Mouse (Mus musculus) heart, embryonic 11.5 days (tissue): ENCODE results near the gene Abhd14b. TPM values are rescaled to one million over a fixed set of nuclear protein-coding genes. Genes with fewer than 3 reads are reported as not detected.

ENCODE experiments used
- ATAC-seq: fragments of 200-750 bp; cut with Nextera tagmentation; replicated peaks from 2 replicates; pipeline ENCODE4 v1.8.0; 2017; ENCODE audit warnings: moderate library complexity; ENCODE audit not compliant: insufficient number of reproducible peaks, low FRiP score, low TSS enrichment
- H3K27ac ChIP-seq: fragments of 300-500 bp; sonication (generic); 2 replicates; pipeline ENCODE4 v1.5.1; 2014; ENCODE audit warnings: mild to moderate bottlenecking, low read depth, low read length
- H3K27me3 ChIP-seq: fragments of 300-500 bp; sonication (generic); 2 replicates; pipeline ENCODE4 v1.6.1; 2014; ENCODE audit warnings: mild to moderate bottlenecking, low read length, mixed read lengths; ENCODE audit not compliant: control insufficient read depth, insufficient read depth
- H3K36me3 ChIP-seq: fragments of 300-500 bp; sonication (generic); 2 replicates; pipeline ENCODE4 v1.6.1; 2014; ENCODE audit warnings: mild to moderate bottlenecking, low read length, moderate library complexity, mixed read lengths; ENCODE audit not compliant: control insufficient read depth, insufficient read depth
- H3K4me1 ChIP-seq: fragments of 300-500 bp; sonication (generic); 2 replicates; pipeline ENCODE4 v1.6.1; 2014; ENCODE audit warnings: low read length; ENCODE audit not compliant: control insufficient read depth, insufficient read depth
- H3K4me2 ChIP-seq: fragments of 300-500 bp; sonication (generic); 2 replicates; pipeline ENCODE4 v1.6.1; 2014; ENCODE audit warnings: mild to moderate bottlenecking, moderate library complexity
- H3K4me3 ChIP-seq: fragments of 300-500 bp; sonication (generic); 2 replicates; pipeline ENCODE4 v1.5.1; 2014; ENCODE audit warnings: low read depth, low read length
- H3K9ac ChIP-seq: fragments of 300-500 bp; sonication (generic); 2 replicates; pipeline ENCODE4 v1.6.1; 2014; ENCODE audit warnings: mild to moderate bottlenecking, low read depth, low read length, moderate library complexity
- H3K9me3 ChIP-seq: fragments of 300-500 bp; sonication (generic); replicated peaks from 2 replicates; pipeline ENCODE4 v1.6.1; 2016; ENCODE audit warnings: low read length; ENCODE audit not compliant: control insufficient read depth
- WGBS: fragments of 180-500 bp; shearing (Covaris S2); extraction: QIAGEN DNeasy Blood & Tissue Kit; methylation state at CpG from one replicate; pipeline ENCODE4 v1.1.7; 2014; ENCODE audit not compliant: insufficient replicate concordance; 5-methylcytosine and 5-hydroxymethylcytosine counted together
- polyA plus RNA-seq: library from polyadenylated mRNA; unstranded; fragments of >200 nt; fragmentation: Nextera tagmentation; extraction: Ambion mirVana; gene quantifications from 2 replicates; pipeline ENCODE4 v1.2.1, GENCODE M21; 2014

Abhd14b gene
- polyA plus RNA-seq, 1 experiment from 2014 or later: 5.0 TPM

- no peaks in the 10 kb centered on the region for H3K36me3 ChIP-seq
- H3K4me3 ChIP-seq: no peak within 1 kb of the TSS
- no peaks in the 10 kb centered on the region for H3K9me3 ChIP-seq
- H3K4me2 ChIP-seq: no peak within 1 kb of the TSS
- H3K27ac ChIP-seq: no peak within 1 kb of the TSS
- WGBS: 82% methylated on average over 6 of the region's 6 CpGs
- ATAC-seq: no peak
- H3K27me3 ChIP-seq: peaks cover 3% of the 10 kb centered on the region; the same call in 1 of the 2 replicates
- H3K9ac ChIP-seq: no peak within 1 kb of the TSS
- H3K4me1 ChIP-seq: no peaks in the 10 kb centered on the region
These were observed 52.4 kb downstream of the Abhd14b start, which contains the start of gene Iqcf1 for GRCm38 (mm10) chr9:106499667-106500066. Gene Iqcf1, plus strand, starts transcription at chr9:106499967.

- H3K9me3 ChIP-seq: no peaks in the 10 kb centered on the region
- ATAC-seq: no peak
- H3K4me3 ChIP-seq: no peak overlapping the region
- 84% methylated on average over 22 of the region's 22 CpGs for WGBS
- H3K9ac ChIP-seq: no peak overlapping the region
- H3K36me3 ChIP-seq: no peaks in the 10 kb centered on the region
- no peaks in the 10 kb centered on the region for H3K4me1 ChIP-seq
- no peak overlapping the region for H3K4me2 ChIP-seq
- H3K27me3 ChIP-seq: peaks cover 5% of the 10 kb centered on the region
- H3K27ac ChIP-seq: no peak overlapping the region
These were observed 54.6 kb downstream of the Abhd14b start for GRCm38 (mm10) chr9:106501846-106502245.

Other genes starting within 250 kb of the Abhd14b start
- 20.6 and 23.5 TPM in 2 replicates for gene Ppm1m, start 247.7 kb upstream of the Abhd14b start, polyA plus RNA-seq
- gene Twf2, start 244.4 kb upstream of the Abhd14b start, polyA plus RNA-seq: 55.6 and 62.2 TPM in 2 replicates
- not detected in 2 replicates for gene Tlr9, start 224.9 kb upstream of the Abhd14b start, polyA plus RNA-seq
- gene Alas1, start 198.8 kb upstream of the Abhd14b start, polyA plus RNA-seq: 121 and 128 TPM in 2 replicates
- 28.4 and 31.1 TPM in 2 replicates for gene Poc1a, start 166.4 kb upstream of the Abhd14b start, polyA plus RNA-seq
- 19.8 and 22.0 TPM in 2 replicates for gene Dusp7, start 78.8 kb upstream of the Abhd14b start, polyA plus RNA-seq
- gene Rpl29, start 18.0 kb upstream of the Abhd14b start, polyA plus RNA-seq: 695 and 851 TPM in 2 replicates
- gene Acy1, start 9.1 kb upstream of the Abhd14b start, polyA plus RNA-seq: 23.2 and 27.7 TPM in 2 replicates
- 41.2 and 41.9 TPM in 2 replicates for gene Abhd14a, start 219 bp downstream of the Abhd14b start, polyA plus RNA-seq
- 77.0 and 80.4 TPM in 2 replicates for gene Pcbp4, start 5.8 kb downstream of the Abhd14b start, polyA plus RNA-seq
- 0.25 and 0.46 TPM in 2 replicates for gene Gpr62, start 18.5 kb downstream of the Abhd14b start, polyA plus RNA-seq
- 31.3 and 32.9 TPM in 2 replicates for gene Rrp9, start 28.5 kb downstream of the Abhd14b start, polyA plus RNA-seq
- gene Parp3, start 29.5 kb downstream of the Abhd14b start, polyA plus RNA-seq: 1.0 and 1.9 TPM in 2 replicates
- not detected in 2 replicates for gene Iqcf1, start 52.5 kb downstream of the Abhd14b start, polyA plus RNA-seq
- gene Iqcf5, start 67.1 kb downstream of the Abhd14b start, polyA plus RNA-seq: not detected in 2 replicates
- not detected in 2 replicates for gene Iqcf3, start 114.2 kb downstream of the Abhd14b start, polyA plus RNA-seq
- gene Iqcf4, start 123.5 kb downstream of the Abhd14b start, polyA plus RNA-seq: not detected in 2 replicates
- not detected in 2 replicates for gene Iqcf6, start 179.1 kb downstream of the Abhd14b start, polyA plus RNA-seq
- gene Grm2, start 208.6 kb downstream of the Abhd14b start, polyA plus RNA-seq: 0.18 TPM in 1 of 2 replicates, not detected in the other
- gene Tex264, start 238.5 kb downstream of the Abhd14b start, polyA plus RNA-seq: 34.7 and 36.8 TPM in 2 replicates